Mouse (Mus musculus): ENCODE measurements at regions not wholly inside any gene's neighbourhood (a gene's known extent, or its start where the extent isn't known, plus 50 kb on each side); places are given as distances from the start of the nearest gene placed in this dataset.

DNA sequence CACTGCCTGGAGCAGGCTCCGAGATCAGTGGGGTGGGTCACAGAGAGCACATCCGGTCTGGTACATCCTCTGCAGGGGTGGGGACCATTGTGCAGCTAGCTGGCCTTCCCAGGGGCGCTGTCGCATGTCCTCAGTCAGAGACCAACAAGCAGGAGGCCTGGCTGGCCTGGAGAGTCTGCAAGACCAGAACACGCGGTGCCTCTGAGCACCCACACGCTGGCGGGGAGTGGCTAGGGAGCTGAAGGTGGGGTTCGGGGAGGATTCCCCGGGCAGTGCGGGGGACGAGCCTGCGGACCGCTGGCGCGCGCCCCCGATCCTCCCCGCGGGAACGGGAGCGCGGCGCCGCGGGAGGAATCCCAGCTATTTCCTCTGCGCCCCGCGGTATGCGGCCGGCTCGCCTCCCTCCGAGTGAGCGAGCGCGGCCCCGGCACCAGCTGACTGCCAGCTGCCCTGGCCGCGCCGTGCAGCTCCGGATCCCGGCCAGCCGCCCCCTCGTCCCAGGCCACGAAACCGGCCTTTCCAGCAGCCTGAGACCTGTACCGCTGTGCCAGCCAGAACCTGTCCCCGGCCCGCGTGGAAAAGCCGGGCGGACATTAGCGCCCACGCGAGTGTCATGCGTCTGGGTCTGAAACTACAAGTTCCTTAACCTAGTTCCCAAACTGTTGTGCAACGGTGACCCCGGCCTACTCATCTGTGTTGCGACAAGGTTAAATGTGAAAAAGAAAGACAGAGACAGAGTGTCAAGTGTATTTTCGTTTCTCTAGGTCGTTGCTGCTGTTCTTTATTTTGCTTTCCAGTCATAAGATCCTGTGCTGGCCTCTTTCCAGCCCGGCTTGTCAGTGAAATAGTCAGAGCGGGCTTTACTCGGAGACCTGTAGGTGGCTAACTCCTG is 61.2 kb downstream of the Pkdcc start:
- no peak for DNase-seq (ENCODE audit: low read depth, low spot score)

GRCm38 (mm10) chr17:83277117-83277947 is 62.2 kb downstream of the Pkdcc start:
- DNase-seq (ENCODE audit: low read depth, low spot score): peak; percentile 40

- no peak for DNase-seq (ENCODE audit: low read depth, low spot score)
Observed at GRCm38 (mm10) chr17:83277948-83278924, 63.1 kb downstream of the Pkdcc start.

DNA sequence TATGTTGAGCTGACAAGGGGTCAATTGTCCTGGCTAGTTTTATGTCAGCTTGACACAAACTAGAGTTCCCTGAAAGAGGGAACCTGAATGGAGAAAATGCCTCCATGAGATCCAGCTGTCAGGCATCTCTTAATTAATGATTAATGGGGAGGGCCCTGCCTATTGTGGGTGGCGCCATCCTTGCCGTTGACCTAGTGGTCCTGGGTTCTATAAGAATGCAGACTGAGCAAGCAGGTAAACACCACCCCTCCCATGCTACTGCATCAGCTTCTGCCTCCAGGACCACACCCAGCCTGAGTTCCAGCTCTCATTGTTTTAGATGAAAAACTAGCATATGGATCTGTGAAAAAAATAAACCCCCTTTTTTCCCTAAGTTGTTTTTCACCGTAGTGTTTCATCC is 67.4 kb upstream of the Eml4 start:
- DNase-seq (ENCODE audit: low read depth, low spot score): no peak

DNA sequence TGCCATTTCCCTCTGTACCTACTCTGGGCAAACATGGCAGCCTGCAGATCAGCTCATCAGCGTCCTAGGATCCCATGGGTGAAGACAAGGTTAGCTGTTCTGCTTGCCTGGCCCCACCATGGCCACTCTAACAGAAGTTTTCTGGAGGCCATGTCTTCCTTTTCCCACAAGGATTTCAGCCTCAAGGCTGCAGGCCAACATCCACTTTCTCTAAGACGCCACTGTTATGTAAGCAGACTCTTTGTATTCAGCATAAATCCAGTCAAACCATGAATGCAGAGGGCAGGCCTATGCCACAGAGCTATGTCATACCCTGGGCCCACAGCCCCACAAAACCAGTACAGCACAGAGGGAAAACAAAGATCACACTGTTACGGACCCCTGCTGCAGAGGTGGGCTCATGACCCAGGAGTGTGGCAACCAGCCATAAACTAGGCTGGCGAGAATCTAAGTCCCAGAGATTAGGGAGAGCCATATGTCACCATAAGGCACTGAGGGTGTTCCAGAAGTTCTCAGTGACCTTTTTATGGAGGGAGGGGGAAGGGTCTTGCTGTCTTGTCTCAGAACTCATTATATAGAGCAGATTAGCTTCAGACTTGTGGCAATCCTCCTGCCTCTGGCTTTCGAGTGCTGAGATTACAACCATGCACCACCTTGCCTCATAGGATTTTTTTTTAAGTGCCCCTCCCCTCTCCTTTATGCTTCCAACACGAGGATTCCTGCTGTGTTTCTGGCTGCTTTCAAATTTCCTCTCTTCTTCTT is 63.2 kb upstream of the Eml4 start:
- no peak for DNase-seq (ENCODE audit: low read depth, low spot score)

GRCm38 (mm10) chr17:83288143-83288492 is 62.6 kb upstream of the Eml4 start:
- DNase-seq (ENCODE audit: low read depth, low spot score): no peak

DNA sequence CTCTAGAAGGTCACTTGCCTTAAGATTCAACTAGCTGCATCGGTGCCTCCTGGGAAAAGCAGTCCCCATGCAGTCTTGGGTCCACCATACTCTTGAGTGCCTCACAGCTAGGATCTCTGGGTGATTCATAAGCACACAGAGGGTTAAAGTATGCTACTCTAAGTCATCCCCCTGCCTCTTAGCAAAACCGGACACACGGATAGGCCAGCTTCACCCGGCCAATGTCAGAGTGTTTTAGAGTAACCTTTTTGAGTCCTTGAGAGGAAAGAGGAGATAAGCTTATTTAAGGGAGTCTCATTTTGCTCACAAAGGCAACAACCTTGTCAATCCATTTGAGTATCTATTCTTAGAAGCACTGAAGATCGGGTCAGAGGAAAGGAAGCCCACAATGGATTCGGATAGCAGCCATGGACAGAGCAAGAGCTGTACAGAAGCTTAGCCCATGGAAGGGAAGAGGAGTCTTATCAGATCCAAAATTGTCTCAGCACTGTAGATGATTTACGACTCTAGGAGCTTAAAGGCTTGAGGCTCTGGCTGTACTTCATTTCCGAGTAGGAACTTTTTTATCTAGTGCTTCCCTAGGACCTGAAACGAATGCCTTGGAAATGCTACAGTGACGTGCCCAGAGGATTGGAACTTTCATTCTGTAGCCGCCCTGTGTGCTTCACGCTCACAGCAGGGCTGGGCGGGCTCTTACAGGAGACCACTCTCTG is 55.0 kb upstream of the Eml4 start:
- DNase-seq (ENCODE audit: low read depth, low spot score): no peak

- DNase-seq (ENCODE audit: low read depth, low spot score): no peak
Observed at GRCm38 (mm10) chr17:83297379-83298121, 53.2 kb upstream of the Eml4 start.

Data from WW6 (cell line).